Mouse (Mus musculus) lung, adult 2 months (tissue): ENCODE results near the gene Tbc1d9b.

ENCODE experiments used
- CTCF ChIP-seq: fragments of 200-500 bp; IDR thresholded peaks from 2 replicates; pipeline ENCODE4 v1.5.1; 2011; ENCODE audit warnings: mild to moderate bottlenecking, low read length, control low read depth; ENCODE audit not compliant: insufficient read depth
- POLR2A ChIP-seq: fragments of 200-500 bp; IDR thresholded peaks from 2 replicates; pipeline ENCODE4 v1.6.1; 2011; ENCODE audit warnings: low read depth, mild to moderate bottlenecking, control low read depth, low read length, borderline replicate concordance; ENCODE audit errors: extremely low read depth

DNA sequence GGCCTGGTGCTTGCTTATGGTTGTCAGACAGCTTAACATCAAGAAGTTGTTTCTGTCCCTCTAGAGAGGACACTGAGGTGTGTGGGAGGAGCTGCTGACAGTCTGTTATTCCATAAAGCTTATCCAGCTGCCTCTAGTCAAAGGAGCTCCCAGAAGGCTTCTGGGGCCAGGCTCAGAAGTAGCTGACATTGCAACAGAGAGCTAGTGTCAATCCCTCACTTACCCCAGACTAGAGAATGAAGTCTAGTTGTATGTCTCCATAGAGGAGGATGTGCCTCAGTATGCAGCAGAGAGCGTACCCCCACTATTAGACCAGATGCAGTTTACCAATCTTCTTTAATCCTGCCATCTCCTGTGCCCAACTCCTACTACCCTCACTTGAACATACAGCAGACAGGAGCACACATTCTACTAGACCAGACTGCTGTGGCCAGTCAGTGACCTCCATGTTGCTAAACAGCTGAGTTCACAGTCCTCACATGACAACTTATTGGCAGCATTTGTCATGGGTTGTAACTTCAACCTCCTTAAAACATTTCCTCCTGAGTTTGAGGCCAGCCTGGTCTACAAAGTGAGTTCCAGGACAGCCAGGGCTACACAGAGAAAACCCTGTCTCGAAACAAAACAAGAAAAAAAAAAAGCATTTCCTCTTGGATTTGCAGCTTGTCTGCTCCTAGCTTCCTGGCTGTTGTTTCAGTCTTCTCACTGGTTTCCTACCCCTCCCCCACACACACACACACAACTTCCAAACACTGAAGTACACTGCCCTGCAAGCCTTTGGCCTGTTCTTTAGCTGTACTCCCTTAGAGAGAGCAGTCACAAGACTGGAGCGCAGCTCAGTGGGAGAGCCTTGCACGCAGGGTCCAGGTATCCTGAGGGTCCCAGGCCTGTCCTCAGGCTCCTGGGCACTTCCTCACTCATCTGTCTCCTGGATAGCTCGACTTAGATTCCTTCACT is 47.6 kb downstream of the Tbc1d9b start:
- no peak for TF ChIP-seq POLR2A
- TF ChIP-seq CTCF = no peak
